Mouse (Mus musculus) spleen, postnatal 14 days (tissue): ENCODE results near the gene Pip5k1c.

ENCODE experiments used
- DNase-seq, 2 experiments: peaks; one replicate each; pipeline ENCODE4 v3.0.0; 2021 to 2022; ENCODE audit warnings: low spot score in 2 of 2

The Pip5k1c gene

GRCm38 (mm10) chr10:81302781-81303218 is 10.0 kb downstream of the Pip5k1c start:
- no peak for DNase-seq

GRCm38 (mm10) chr10:81303258-81303657 is 10.5 kb downstream of the Pip5k1c start:
- no peak for DNase-seq

GRCm38 (mm10) chr10:81303761-81304160 is 11.0 kb downstream of the Pip5k1c start:
- no peak for DNase-seq

GRCm38 (mm10) chr10:81304597-81305238 is 12.0 kb downstream of the Pip5k1c start:
- peak in 1 of 2 experiments; percentile 69 for DNase-seq

- DNase-seq = no peak
Observed at GRCm38 (mm10) chr10:81305663-81306062, 12.9 kb downstream of the Pip5k1c start.

GRCm38 (mm10) chr10:81306173-81306668 is 13.5 kb downstream of the Pip5k1c start:
- no peak for DNase-seq

- no peak for DNase-seq
Observed at GRCm38 (mm10) chr10:81306837-81307682, 14.3 kb downstream of the Pip5k1c start.

GRCm38 (mm10) chr10:81309571-81309970 is 16.8 kb downstream of the Pip5k1c start:
- DNase-seq = no peak

- no peak for DNase-seq
Observed at GRCm38 (mm10) chr10:81313581-81313980, 20.8 kb downstream of the Pip5k1c start.

GRCm38 (mm10) chr10:81314201-81314600 is 21.4 kb downstream of the Pip5k1c start:
- DNase-seq = no peak

GRCm38 (mm10) chr10:81315587-81315986 is 22.8 kb downstream of the Pip5k1c start:
- DNase-seq = no peak

- DNase-seq = no peak
Observed at GRCm38 (mm10) chr10:81316338-81317060, 23.7 kb downstream of the Pip5k1c start.

- no peak for DNase-seq
Observed at GRCm38 (mm10) chr10:81317273-81317672, 24.5 kb downstream of the Pip5k1c start.

- no peak for DNase-seq
Observed at GRCm38 (mm10) chr10:81318589-81319329, 26.0 kb downstream of the Pip5k1c start.

- DNase-seq = no peak
Observed at GRCm38 (mm10) chr10:81319330-81319699, 26.6 kb downstream of the Pip5k1c start.

- peak; percentile 82 to 86 for DNase-seq
Observed at GRCm38 (mm10) chr10:81319741-81320549, 27.2 kb downstream of the Pip5k1c start.

- peak; percentile 96 to 97 for DNase-seq
Observed at GRCm38 (mm10) chr10:81320550-81321347, 28.0 kb downstream of the Pip5k1c start, which contains the start of gene Cactin. Cactin (plus strand) TSS chr10:81321103.

- no peak for DNase-seq
Observed at GRCm38 (mm10) chr10:81321436-81321835, 28.7 kb downstream of the Pip5k1c start.

GRCm38 (mm10) chr10:81322444-81322843 is 29.7 kb downstream of the Pip5k1c start:
- no peak for DNase-seq
